Mouse (Mus musculus) layer of hippocampus, adult 9-10 months (tissue): ENCODE measurements at regions not wholly inside any gene's neighbourhood (a gene's known extent, or its start where the extent isn't known, plus 50 kb on each side); places are given as distances from the start of the nearest gene placed in this dataset.

ENCODE experiments used
- DNase-seq: peaks from one replicate; pipeline ENCODE4 v3.0.0; 2022; ENCODE audit warnings: low spot score

DNA sequence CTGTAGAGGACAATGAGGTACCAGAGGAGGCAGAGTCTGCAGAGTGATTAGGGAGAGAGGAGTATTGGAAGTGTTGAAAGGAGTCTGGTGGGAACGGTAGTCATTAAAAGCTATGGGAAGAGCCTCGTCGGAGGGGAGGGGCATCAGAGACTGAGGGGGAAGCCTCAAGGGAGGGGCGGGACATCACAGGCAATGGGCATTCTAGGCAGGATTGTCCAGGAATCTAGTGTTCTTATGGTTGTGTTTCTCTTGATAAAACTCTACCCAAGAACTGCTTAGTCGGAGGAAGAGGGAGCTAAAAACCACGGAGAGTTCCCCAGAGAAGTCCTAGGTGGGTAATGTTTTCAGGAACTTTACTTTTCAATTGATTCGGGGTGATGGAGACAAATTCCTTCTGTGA is 90.2 kb downstream of the Sec23ip start:
- no peak for DNase-seq

DNA sequence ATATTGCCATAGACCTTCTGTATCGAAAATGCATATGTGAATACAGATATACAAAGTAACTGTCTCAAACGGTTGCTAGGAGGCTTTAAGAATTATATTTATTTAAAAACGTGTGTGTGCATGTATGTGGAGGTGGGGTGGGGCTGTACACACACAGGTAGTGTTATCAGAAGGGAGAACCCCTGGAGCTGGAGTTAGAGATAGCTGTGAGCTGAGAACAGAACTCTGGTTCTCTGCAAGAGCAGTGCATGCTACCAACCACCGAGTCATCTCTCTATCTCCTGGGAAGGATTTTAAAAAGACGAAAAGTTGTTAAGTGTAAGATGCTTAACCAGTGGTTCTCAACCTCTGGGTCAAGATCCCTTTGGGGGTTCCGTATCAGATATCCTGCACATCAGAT is 91.7 kb downstream of the Sec23ip start:
- no peak for DNase-seq

DNA sequence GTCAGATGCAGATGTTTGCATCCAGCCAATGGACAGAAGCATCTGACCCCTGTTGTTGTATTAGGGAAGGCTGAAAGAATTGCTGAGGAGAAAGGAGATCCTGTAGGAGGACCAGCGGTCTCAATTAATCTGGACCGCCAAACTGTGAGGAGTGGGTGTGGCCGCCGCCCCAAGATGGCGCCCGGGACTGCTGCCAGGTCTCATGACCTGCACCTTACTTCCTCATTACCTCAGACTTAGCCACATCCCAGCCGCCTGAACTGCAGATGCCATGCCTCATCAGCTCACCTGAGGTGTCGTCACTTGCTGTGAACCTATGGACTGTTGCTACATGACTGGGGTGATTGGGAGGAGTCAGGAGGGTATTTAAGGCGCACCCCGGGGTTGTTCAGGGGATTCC is 97.8 kb downstream of the Sec23ip start:
- DNase-seq = no peak

DNA sequence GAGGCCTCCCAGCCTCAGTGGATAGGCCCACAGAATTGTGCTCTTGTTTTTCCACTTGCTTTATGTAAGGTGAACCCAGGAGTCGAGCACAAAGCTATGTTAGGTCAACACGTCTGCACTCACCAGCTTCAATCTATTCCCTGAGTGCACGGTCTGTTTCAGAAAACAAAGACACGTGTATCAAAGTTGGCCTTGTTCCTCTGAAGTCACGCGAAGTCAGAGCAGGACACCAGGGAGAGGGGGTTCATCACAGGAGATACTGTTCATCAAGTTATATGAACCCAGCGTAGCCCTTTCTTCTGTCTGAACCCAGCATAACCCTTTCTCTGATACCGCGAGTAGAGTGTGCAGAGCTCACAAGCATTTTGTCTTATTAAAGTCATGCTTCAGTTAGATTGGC is 98.8 kb downstream of the Sec23ip start:
- DNase-seq = no peak

DNA sequence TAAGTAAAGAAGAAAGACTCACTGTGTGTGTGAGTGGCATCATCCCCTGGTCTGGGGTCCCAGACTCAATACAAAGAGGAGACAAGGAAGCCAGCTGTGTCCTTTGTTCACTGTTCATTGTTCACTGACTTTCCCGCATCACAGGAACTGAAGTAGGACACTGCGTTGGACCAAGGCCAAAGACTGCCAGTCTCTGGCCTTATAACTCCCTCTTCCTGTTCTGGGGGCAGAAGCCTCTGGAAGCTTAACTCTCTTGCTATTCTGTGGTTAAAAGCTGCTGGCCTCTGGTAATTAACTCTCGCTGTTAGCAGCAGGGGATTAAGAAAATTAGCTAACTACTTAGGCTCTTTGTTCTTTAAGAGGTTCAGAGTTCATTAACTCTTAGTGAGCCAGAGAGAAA is 104.5 kb downstream of the Sec23ip start:
- no peak for DNase-seq

DNA sequence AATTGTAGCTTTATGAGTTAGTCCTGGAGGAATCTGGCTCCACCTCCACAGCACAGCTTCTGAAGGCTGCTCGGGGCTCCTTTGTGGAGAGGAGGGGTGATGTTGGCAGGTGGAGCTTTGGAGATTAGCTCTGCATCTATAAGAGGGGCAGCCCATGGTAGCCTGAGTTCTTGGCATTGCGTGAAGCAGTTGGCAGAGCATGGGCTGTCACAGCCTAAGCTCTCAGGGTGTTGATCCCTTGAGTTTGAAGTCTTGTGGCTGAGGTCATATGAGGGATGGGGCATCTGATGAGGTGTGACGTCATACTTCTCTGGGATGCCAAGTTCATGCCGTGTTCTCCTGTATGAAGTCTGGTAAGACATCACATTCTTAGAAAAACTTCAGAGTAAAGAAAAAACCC is 109.5 kb downstream of the Sec23ip start:
- DNase-seq = no peak

DNA sequence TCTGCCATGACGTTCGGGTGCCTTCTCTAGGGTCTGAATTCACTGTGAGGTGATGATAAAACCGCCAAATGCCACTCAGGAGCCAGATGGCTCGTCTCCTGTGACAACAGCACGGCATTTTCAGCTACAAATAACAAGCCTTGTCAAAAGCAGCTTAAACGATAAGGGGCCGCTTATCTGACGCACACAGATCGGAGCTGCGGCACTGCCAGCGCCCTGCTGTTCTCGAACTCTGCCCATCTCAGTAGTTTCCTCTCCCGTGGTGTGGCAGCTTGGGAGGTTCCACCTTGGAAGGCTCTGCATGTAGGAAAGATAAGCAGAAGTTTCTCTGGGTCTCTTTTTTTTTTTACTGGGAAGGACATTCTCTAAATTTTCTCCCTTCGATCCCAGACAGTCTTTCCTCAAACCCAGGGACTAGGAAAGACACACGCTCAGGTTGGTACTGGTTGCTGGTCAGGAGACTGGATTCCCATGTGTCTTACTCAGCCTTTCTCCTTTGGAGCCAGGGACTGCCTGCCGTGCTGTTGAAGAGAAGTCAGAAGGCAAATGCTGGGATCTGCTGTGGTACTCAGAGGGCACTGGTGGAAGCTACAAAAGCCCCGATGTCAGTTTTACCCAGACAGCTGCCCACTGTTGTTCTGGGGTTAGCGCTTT is 110.1 kb downstream of the Sec23ip start:
- no peak for DNase-seq

DNA sequence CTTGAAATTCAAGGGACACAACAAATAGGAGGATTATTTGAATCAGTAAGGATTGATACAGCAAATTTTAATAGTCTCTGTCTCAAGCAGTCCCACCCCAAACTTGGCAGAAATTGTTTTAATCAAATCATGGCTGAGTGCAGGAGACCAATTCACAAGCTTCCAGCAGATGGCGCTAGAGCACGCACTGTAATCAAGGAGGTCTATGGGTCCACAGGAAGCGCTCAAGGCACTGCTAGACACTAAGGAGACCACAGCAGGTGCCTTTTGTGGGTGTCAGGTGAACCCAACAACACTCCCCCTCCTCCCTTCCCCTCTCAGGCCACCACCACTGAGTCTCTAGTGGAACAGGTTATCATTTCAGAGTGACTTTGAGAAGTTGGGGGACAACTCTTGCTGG is 115.4 kb downstream of the Sec23ip start:
- peak; percentile 65 for DNase-seq

DNA sequence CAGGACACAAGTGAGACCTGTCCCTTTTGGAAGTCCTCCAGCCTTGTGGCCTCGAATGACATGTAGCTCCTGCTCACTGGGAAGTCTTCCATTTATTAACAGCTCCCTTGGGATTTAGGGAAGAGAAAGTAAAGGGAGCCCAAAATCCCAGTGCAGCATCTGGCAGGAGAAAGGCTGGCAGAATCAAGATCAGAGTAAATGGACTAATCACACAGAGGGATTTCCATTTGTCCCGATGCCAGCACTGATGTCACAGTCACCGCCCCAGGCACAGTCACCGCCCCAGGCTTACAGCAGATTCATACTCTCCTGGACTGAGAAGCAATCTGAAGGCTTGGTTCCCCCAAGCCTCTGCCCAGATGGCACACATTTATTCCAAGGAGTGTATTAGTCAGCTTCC is 116.0 kb downstream of the Sec23ip start:
- DNase-seq = no peak

DNA sequence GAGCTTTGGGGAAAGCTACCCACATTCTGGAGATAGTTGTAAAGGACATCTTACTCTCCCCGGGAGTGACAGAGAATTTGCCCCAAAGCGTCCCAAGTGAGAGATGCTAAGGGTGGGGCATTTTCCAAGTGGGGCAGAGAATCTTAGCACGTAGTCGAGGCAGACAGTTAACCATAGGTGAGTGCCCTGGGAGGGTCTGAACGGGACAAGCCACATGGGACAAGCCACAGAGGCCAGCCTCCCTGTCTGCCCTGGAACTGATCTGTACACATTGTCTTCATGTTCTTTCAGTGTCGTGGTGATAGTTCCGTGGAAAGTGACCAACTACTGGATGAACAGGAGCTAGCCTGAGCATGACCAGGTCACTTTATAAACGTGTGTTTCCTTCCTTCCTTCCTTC is 116.6 kb downstream of the Sec23ip start:
- DNase-seq = no peak

DNA sequence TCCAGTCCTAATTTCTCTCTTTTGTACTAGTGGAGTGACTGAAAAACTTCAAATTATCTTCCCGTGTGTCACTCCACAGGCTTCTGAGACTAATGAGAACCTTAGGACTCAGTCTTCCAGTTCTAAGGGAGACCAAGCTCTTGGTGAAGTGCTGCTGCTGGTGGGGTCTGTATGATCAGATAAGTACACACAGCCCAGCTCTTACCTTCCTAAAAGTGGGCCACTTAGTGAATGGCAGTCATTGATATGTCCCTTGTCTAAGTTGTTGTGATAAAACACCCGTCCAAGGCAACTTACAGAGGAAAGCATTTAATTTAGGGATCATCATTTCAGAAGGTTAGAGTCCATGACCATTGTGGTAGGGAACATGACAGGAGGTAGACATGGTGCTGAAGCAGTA is 124.1 kb downstream of the Sec23ip start:
- no peak for DNase-seq

DNA sequence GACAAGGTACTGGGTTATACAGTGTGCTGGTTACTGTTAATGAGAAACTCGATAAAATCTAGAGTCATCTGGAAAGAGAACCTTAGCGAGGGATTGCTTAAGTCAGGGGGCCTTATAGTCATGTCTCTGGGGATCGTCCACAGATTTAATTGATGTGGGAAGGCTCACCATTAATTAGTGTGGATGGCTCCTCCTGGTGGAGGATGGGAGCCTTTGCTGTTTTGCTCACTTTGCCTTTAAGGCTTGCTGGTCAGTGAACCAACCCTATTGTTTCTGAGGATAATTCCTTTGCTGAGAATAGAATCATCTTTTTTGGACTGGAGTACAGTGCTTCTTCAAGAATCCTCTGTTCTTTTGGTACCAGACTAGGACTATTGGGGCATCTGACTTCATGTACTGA is 139.3 kb downstream of the Sec23ip start:
- no peak for DNase-seq

DNA sequence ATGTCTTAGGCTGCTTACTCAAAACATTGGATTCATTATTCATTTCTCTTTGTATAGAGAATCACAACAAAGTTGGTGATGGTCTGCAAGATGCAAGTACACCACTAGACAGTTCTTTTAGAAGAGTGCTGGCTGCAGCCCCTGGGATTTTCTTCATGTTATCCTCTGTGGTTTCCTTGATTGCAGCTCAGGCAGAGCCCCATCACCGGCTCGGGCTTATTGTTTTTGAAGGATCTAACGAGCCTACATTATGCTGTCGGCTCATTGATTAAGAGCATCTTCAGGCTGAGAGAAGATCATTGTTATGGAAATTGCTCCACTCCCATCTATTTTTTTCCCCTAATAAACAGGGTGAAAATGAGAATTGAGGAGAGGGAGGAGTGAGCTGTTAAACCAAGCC is 140.8 kb downstream of the Sec23ip start:
- DNase-seq = no peak

DNA sequence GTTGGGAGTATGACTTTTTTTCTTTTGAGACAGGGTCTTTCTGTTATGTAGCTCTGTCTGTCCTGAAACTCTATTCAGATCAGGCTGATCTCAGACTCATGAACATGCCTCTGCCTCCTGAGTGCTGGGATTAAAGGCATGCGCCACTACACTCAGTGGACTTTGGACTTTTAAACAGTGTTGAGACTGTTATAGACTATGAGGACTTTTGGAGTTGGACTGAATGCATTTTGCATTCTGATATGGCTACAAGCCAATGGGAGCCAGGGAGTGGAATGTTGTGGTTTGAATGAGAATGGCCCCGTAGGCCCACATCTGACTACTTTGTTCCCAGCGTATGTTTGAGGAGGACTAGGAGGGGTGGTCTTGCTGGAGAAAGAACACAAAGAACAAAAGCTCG is 165.4 kb downstream of the Sec23ip start:
- DNase-seq = no peak

DNA sequence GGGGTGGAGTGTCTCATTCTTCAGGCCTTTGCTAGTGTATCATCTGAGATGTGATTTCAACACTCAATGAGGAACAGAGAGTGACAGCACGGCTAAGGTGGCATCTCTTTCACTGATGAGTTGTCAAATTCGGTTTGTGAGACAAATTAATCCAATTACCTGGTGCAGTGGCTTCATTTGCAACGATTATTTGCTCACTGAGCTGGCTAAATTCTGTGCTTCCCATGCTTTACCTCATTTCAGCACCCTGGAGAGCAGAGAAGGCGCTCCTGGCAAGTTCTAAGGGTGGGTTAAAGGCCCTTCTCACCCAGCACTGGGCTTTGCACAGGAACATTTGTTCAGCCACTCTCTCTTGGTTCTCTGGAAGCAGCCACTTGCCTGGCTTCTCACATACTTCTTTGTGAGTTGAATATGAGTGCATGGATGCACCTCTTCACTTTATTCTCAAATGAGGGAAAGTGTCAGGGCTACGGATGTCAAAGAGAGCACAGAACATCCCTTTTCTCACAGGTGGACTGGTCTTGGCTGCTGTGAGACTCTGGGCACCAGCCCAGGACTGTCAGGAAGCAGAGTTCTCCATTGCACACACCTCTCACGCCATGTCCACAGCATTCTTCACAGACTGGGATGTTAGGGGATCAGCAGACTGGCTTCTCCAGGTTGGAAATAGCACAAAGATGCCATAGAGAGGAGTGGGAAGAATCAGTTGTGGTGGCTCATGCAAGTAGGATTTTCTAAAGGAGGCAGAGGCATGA is 193.4 kb downstream of the Sec23ip start:
- no peak for DNase-seq

DNA sequence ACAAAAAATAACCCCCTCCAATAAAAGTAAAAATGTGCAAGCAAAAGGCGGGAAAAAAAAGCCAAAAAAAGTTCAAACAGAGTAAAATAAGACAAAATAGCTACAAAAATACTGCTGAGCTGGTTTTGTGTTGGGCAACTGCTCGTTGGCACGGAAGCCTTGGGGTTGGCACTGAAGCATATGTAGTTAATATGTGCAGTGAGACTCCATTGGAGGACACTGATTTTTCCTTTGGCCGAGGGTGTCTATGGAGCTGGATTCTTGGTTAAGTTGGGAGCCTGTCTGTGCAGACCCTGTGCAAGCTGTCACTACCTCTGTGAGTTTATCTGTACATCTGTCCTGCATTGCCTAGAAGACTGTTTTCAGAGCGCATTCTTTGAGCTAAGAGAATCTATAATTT is 215.8 kb downstream of the Sec23ip start:
- DNase-seq = no peak

DNA sequence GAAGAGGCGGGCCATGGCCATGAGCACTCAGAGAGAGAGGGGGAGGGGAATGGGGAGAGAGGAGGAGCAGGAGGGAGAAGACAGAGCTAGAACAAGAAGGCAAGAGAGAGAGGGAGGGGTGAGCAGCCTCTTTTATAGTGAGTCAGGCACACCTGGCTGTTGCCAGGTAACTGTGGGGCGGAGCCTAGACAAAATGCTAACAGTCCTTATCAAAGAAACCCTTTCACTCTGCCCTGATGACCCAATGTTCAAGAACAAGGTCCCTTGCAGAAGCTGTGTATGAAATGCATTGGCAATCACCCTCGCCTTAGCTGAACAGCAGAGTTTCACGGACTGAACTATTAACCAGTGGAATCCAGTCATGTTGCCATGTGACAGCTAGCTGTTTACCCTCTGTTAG is 235.2 kb downstream of the Sec23ip start:
- DNase-seq = no peak

DNA sequence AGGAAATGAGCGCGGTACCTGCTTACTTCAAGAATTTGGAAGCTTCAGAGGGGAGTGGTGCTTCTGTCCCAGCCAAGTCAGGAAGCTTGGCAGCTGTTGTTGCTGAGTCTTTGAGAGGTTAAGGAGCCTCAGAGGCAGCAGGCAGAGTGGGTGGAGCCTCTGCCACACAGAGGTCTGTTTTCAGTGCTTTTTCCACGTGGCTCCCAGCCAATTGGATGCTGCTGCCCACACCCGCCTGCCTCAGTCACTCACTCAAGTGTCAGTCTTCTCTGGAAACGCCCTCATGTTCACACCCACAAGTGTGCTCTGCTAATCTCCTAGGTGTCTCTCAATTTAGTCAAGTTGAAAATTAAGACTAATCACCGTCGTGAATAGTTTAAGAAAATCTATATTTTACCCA is 236.1 kb downstream of the Sec23ip start:
- no peak for DNase-seq

DNA sequence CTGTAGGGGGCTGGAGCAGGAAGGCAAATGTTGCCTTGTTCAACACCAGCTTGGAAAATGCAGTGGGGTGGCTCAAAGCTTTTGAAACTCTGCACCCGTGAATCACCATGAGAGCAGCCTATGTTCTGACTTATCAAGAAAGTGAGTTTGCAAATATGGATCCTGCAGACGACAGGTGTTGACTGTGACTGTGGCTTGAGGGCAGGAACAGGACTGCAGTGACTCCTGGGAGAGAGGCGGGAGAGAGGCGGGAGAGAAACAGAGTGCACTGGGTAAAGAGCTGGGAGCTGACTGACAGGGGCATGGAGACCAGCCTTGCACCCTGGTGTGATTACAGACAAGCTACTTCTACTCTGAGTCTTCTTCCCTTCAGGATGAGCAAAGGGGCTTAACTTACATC is 254.0 kb downstream of the Sec23ip start:
- DNase-seq = no peak

DNA sequence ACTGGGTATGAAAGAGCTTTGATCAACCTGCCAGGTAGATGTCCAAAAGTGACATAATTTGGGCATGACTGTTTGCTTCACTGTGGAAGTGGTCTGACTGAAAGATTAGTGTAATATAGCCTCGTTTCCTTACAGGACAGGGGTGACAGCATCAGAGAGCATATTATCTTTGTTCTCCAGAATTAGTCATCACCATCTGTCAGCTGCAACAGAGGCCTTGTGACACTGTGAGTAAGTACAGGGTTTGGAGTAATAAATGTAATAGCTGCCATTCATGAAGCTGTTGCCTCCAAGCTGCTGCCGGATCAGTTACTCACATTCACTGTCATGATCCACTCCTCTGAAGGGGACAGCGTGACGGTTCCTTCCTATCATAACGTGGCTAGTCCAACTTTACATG is 254.4 kb upstream of the Plpp4 start:
- DNase-seq = peak; percentile 13

DNA sequence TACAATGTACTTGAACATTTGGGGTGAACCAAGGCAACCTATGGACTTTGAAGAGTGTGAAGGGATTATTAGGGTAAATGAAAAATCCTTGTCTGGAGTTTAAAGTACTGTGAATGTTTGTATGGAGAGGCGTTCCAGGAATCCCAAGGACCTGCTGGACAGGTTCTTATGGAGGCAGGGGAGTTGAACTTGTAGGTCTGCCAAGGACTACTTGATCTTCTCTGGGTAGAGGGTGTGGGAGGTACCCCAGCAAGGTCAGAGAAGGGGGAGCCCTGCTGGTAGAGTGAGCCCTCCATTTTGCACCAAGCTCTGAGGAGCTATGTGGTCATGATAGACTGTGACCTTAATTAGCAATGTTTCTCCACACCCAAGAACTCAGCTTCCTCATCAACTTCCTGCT is 253.7 kb upstream of the Plpp4 start:
- no peak for DNase-seq

DNA sequence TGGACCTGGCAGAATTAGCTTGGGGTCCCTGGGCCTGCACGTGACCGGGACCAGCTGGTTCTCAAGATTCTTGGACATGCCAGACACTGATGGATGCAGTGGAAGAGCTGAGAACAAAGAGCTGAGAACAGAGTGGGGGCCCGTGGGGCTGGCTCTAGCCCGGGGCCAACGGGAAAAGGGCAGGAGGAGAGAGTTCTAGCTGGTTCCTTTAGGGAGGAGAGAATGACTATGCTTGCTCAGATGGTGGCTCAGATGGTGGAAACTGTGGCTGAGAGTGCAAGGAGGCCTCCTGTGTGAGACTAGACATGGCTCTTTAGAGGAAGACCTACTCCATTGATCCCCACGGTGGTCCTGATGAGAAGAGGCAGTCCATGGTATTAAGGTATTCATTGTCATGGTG is 240.5 kb upstream of the Plpp4 start:
- no peak for DNase-seq

DNA sequence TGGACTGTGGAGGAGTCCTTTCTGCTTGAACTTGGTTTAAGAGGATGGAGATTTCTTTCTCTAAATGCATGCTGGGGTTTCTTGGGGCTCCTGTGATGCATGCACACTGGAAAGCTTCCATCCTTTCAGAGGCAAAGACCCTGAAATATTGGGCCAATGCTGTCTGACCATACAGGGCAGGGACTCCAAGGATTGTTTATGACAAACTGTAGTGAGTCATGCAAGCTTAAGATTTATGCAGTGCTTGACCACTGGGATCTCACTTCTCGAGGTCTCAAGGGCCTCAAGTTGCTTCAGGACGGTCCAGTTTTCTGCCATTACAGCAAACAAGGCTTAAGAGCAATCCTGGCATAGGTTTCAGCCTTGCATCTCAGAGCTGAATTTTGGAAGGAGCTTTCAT is 229.7 kb upstream of the Plpp4 start:
- DNase-seq = no peak

DNA sequence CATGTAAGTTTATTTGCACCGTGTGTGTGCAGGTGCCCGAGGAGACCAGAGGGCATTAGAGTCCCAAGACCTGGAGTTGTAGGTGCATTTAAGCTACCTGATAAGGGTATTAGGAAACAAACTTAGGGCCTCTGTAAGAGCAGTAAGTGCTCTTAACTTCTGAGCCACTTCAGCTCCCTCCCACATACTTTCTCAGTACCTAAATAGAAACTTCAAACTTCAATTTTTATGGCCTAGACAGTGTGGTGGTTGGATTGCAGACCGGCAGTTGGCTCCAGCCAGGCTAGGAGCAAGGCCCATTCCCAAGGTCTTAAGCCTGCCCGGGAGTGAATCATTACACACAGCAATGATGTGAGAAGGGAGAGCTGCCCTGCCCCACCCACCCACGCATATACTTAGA is 208.8 kb upstream of the Plpp4 start:
- no peak for DNase-seq
